Mouse (Mus musculus) ES-Bruce4 (cell line): Measurements from ENCODE around the gene Six4.
"Not testable (repeated sequence)": the region's sequence is repeated elsewhere in the genome, so short reads cannot be mapped to it uniquely, and the experiment has no call there.

Experiments used
- CTCF ChIP-seq: IDR thresholded peaks from one replicate; pipeline ENCODE4 v1.8.1; 2011; ENCODE audit warnings: low read depth, low read length
- EP300 ChIP-seq: IDR thresholded peaks from 2 replicates; pipeline ENCODE4 v1.6.1; 2011; ENCODE audit warnings: low read depth, low read length; ENCODE audit not compliant: insufficient read depth

- TF ChIP-seq CTCF, result not testable (repeated sequence)
- 0 out of 2 replicates have a peak, but pooled peaks have one; percentile 56 for TF ChIP-seq EP300
Observed at GRCm38 (mm10) chr12:73096177-73096576, 17.1 kb downstream of the Six4 start.
